Mouse (Mus musculus) thymus, adult 18-20 months (tissue): ENCODE measurements around the gene Gnb3.

Experiments
- DNase-seq, 2 experiments: peaks; one replicate each; pipeline ENCODE4 v3.0.0; 2022; ENCODE audit warnings: mixed read lengths in 2 of 2

The Gnb3 gene

GRCm38 (mm10) chr6:124796200-124796599, 43.9 kb downstream of the Gnb3 start:
- no peak for DNase-seq

DNA sequence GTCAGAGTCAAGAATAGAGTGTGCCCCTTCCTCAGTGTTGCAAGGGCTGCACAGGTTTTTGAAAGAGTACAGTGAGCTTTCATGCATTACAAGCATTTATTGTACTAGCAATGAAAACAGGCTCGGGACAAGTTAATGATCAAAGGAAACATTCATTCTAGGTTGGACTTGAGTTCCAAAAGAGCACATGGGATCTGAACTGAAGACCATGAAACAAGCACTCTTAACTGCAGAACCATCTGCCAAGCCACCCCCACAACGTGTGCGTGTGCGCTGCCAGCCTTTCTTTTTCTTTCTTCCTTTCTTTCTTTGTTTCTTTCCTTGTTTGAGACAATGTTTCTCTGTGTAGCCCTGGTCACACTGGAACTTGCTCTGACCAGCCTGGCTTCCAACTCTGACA, 44.3 kb downstream of the Gnb3 start:
- no peak for DNase-seq

GRCm38 (mm10) chr6:124791911-124792310, 48.2 kb downstream of the Gnb3 start:
- no peak for DNase-seq

- no peak for DNase-seq
Measured at GRCm38 (mm10) chr6:124790121-124790520, 50.0 kb downstream of the Gnb3 start.

DNA sequence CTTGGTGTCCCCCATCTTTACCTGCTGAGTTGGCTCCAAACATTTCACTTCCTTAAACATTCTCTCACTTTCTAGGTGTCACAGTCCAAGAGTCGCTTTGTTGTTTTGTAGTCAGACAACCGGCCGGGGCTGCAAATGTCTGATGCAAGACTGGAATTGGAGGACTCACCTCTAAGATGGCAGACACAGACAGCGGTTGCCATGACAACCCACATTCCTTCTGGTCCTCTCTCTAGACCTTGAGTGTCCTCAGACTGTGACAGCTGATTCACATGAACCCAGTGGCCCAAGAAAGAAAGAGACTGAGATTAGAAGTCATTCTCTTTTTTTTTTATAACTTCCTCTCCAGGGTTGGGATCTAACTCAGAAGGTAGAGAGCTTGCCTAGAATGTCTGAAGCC, 50.6 kb downstream of the Gnb3 start:
- DNase-seq: no peak

- no peak for DNase-seq
Measured at GRCm38 (mm10) chr6:124787722-124788121, 52.4 kb downstream of the Gnb3 start.

GRCm38 (mm10) chr6:124786756-124787420, 53.2 kb downstream of the Gnb3 start:
- DNase-seq: no peak
